Mouse (Mus musculus) lung, postnatal 0 days (tissue): ENCODE measurements at regions not wholly inside any gene's neighbourhood (a gene's known extent, or its start where the extent isn't known, plus 50 kb on each side); places are given as distances from the start of the nearest gene placed in this dataset.

ENCODE experiments used
- ATAC-seq: fragments of 200-750 bp; cut with Nextera tagmentation; 2 replicates; pipeline ENCODE4 v1.8.0; 2017; ENCODE audit warnings: moderate library complexity
- DNase-seq: peaks from one replicate; pipeline ENCODE4 v3.0.0-alpha.2; 2016; ENCODE audit warnings: low spot score
- H3K27ac ChIP-seq: fragments of 300-500 bp; sonication (generic); 2 replicates; pipeline ENCODE4 v1.5.1; 2014; ENCODE audit warnings: antibody characterized with exemption, mild to moderate bottlenecking, low read length, mixed read lengths
- H3K27me3 ChIP-seq: fragments of 300-500 bp; sonication (generic); replicated peaks from 2 replicates; pipeline ENCODE4 v1.6.1; 2014; ENCODE audit warnings: low read length, mixed read lengths; ENCODE audit not compliant: insufficient read depth
- H3K36me3 ChIP-seq: fragments of 300-500 bp; sonication (generic); 2 replicates; pipeline ENCODE4 v1.6.1; 2014; ENCODE audit warnings: low read length, mixed read lengths; ENCODE audit not compliant: insufficient read depth
- H3K4me1 ChIP-seq: fragments of 300-500 bp; sonication (generic); 2 replicates; pipeline ENCODE4 v1.6.1; 2014; ENCODE audit warnings: antibody characterized with exemption, low read depth, low read length, mixed read lengths; ENCODE audit not compliant: insufficient read depth
- H3K4me2 ChIP-seq: fragments of 300-500 bp; sonication (generic); replicated peaks from 2 replicates; pipeline ENCODE4 v1.6.1; 2014; ENCODE audit warnings: low read depth, mild to moderate bottlenecking, low read length, moderate library complexity, mixed read lengths
- H3K4me3 ChIP-seq: fragments of 300-500 bp; sonication (generic); 2 replicates; pipeline ENCODE4 v1.5.1; 2014; ENCODE audit warnings: low read depth, low read length
- H3K9ac ChIP-seq: fragments of 300-500 bp; sonication (generic); replicated peaks from 2 replicates; pipeline ENCODE4 v1.6.1; 2014; ENCODE audit warnings: low read depth, mild to moderate bottlenecking
- H3K9me3 ChIP-seq: fragments of 300-500 bp; sonication (generic); 2 replicates; pipeline ENCODE4 v1.6.1; 2016; ENCODE audit warnings: low read length, mixed read lengths
- CTCF ChIP-seq: IDR thresholded peaks from 2 replicates; pipeline ENCODE4 v1.5.1; 2016; ENCODE audit warnings: antibody characterized with exemption, mild to moderate bottlenecking
- EP300 ChIP-seq: IDR thresholded peaks from 2 replicates; pipeline ENCODE4 v1.6.1; 2016; ENCODE audit warnings: antibody characterized with exemption, mild to moderate bottlenecking, control low read depth
- WGBS: fragments of 180-500 bp; shearing (Covaris S2); extraction: QIAGEN DNeasy Blood & Tissue Kit; methylation state at CpG from one replicate; pipeline ENCODE4 v1.1.7; 2014; 5-methylcytosine and 5-hydroxymethylcytosine counted together

- no peaks in the 10 kb centered on the region for H3K4me1 ChIP-seq
- H3K4me3 ChIP-seq: no peak overlapping the region
- TF ChIP-seq EP300: no peak
- no peak for TF ChIP-seq CTCF
- H3K9ac ChIP-seq: no peak overlapping the region
- H3K27ac ChIP-seq: no peak overlapping the region
- 93% methylated on average over 7 of the region's 7 CpGs for WGBS
- no peak for ATAC-seq
- no peaks in the 10 kb centered on the region for H3K27me3 ChIP-seq
- no peaks in the 10 kb centered on the region for H3K36me3 ChIP-seq
- no peaks in the 10 kb centered on the region for H3K9me3 ChIP-seq
- DNase-seq: no peak
- no peak overlapping the region for H3K4me2 ChIP-seq
These were observed 383.2 kb downstream of the Zfp536 start for GRCm38 (mm10) chr7:37390271-37390670.

- TF ChIP-seq EP300 (no peak), CTCF (no peak)
- H3K9ac ChIP-seq: no peak overlapping the region
- H3K36me3 ChIP-seq: no peaks in the 10 kb centered on the region
- H3K4me2 ChIP-seq: no peak overlapping the region
- 82% methylated on average over 6 of the region's 6 CpGs for WGBS
- H3K4me1 ChIP-seq: no peaks in the 10 kb centered on the region
- ATAC-seq (no peak), DNase-seq (no peak)
- H3K9me3 ChIP-seq: no peaks in the 10 kb centered on the region
- H3K27me3 ChIP-seq: no peaks in the 10 kb centered on the region
- H3K4me3 ChIP-seq: no peak overlapping the region
- H3K27ac ChIP-seq: no peak overlapping the region
These were observed 381.3 kb downstream of the Zfp536 start for GRCm38 (mm10) chr7:37392122-37392521.

DNA sequence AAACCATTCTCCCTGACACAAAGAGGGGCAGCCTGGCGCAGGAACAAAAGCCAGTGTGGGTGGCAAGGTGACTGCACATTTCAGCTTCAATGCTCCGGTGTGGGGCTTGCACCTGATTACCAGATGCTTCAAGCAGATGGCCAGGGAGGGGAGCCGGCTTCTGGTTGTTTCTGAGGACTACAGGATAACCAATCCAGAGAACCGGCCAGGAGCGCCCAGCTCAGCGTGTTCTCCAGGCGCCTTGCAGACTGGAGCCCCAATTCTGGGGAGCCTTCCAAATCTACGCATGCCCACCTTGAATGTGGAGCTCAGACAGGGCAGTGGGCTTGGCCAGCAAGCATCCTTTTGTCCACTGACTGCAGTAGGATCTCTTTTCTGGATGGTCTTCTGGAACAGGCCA, 380.8 kb downstream of the Zfp536 start:
- Histone ChIP-seq H3K9ac (no peak overlapping the region), H3K27me3 (no peaks in the 10 kb centered on the region), H3K4me2 (no peak overlapping the region), H3K9me3 (no peaks in the 10 kb centered on the region), H3K36me3 (no peaks in the 10 kb centered on the region), H3K27ac (no peak overlapping the region), H3K4me3 (no peak overlapping the region), H3K4me1 (no peaks in the 10 kb centered on the region)
- TF ChIP-seq EP300 (no peak), CTCF (no peak)
- 87% methylated on average over 8 of the region's 8 CpGs for WGBS
- DNase-seq (no peak), ATAC-seq (no peak)

- no peak overlapping the region for H3K9ac ChIP-seq
- 74% methylated on average over 3 of the region's 3 CpGs for WGBS
- H3K4me3 ChIP-seq: no peak overlapping the region
- no peak overlapping the region for H3K27ac ChIP-seq
- H3K9me3 ChIP-seq: no peaks in the 10 kb centered on the region
- no peaks in the 10 kb centered on the region for H3K4me1 ChIP-seq
- no peaks in the 10 kb centered on the region for H3K27me3 ChIP-seq
- ATAC-seq (no peak), DNase-seq (no peak)
- H3K36me3 ChIP-seq: no peaks in the 10 kb centered on the region
- TF ChIP-seq CTCF (no peak), EP300 (no peak)
- H3K4me2 ChIP-seq: no peak overlapping the region
These were observed 380.4 kb downstream of the Zfp536 start for GRCm38 (mm10) chr7:37393071-37393470.

DNA sequence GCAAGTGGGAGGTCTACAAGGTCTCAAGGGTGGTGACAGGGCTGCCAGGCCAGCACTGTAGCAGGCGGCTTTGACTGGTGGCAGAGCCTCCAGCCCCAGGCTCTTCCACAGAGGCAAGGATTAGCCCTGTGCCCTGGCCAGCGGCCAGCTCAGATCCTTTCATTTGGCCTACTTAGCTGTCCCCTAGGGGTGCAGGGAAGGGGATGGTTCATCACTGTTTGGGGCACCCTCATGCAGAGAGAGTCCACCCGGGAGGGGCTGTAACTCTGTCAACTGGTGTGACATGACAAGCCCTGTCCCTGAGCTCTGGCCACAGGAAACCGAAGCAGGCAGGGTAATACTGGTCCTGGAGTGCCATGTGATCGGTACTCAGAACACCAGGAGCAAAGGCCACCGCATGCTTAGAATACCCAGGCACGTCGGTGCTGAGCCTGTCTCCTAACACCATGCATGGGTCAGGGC, 378.4 kb downstream of the Zfp536 start:
- H3K9me3 ChIP-seq: no peaks in the 10 kb centered on the region
- TF ChIP-seq CTCF: no peak
- no peak for TF ChIP-seq EP300
- no peak overlapping the region for H3K4me2 ChIP-seq
- no peaks in the 10 kb centered on the region for H3K27me3 ChIP-seq
- DNase-seq (no peak), ATAC-seq (peak; percentile 71)
- H3K4me1 ChIP-seq: no peaks in the 10 kb centered on the region
- WGBS: 54% methylated on average over 8 of the region's 8 CpGs
- H3K4me3 ChIP-seq: no peak overlapping the region
- H3K27ac ChIP-seq: no peak overlapping the region
- H3K36me3 ChIP-seq: no peaks in the 10 kb centered on the region
- H3K9ac ChIP-seq: no peak overlapping the region

DNA sequence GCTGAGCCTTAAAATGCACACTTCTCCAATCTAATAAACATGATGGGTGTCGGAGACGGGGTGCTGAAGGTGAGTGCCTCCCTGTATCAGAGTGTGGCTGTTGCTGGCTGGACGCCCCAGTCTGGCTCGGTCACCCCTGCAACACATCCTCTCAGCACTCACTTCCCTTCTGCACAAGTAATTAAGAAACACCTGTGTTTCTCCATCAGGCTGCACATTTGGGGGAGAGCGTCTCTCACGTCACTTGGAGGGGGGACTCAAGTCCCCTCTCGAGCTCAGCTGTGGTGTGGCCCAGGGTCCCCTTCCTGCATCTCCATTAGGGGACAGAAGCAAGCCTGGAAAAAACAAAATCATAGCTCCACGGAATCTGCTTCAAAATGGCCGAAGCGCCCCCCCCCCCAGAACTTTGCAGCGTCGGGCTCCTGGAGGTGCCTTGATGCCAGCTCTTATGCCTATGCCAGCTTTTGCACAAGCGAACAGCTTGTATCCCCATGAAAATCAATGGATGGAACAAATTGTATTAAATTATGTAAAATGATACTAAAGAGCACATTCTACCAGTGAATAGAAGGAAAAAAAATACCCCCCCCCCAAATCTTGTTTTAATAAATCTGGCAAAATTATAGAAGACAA, 377.4 kb downstream of the Zfp536 start:
- H3K36me3 ChIP-seq: no peaks in the 10 kb centered on the region
- no peak for DNase-seq
- no peak overlapping the region for H3K27ac ChIP-seq
- no peak overlapping the region for H3K9ac ChIP-seq
- ATAC-seq: no peak
- H3K9me3 ChIP-seq: no peaks in the 10 kb centered on the region
- H3K4me3 ChIP-seq: no peak overlapping the region
- no peak overlapping the region for H3K4me2 ChIP-seq
- 69% methylated on average over 13 of the region's 13 CpGs for WGBS
- TF ChIP-seq CTCF: no peak
- no peaks in the 10 kb centered on the region for H3K27me3 ChIP-seq
- no peaks in the 10 kb centered on the region for H3K4me1 ChIP-seq

DNA sequence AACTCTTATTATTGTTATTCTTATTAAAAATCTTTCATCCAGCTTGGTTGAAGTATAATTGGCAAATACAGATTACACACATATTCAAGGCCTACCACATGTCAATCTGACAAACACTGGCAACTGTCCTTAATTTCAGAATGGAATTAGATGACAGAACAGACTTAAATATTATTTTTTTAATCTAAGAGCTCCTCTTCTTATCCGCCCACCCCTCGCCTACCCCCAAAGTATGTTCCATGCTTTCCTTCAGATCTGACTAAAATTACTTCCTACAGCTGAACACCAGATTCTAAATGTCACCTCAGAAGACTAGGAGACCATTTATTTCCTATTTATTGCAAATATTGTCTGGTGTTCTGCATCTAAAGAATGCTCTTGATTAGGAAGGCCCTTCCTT, 370.0 kb downstream of the Zfp536 start:
- DNase-seq (no peak), ATAC-seq (no peak)
- Histone ChIP-seq H3K36me3 (no peaks in the 10 kb centered on the region), H3K27ac (no peak overlapping the region), H3K4me2 (no peak overlapping the region), H3K27me3 (no peaks in the 10 kb centered on the region), H3K9me3 (no peaks in the 10 kb centered on the region), H3K4me1 (no peaks in the 10 kb centered on the region), H3K4me3 (no peak overlapping the region), H3K9ac (no peak overlapping the region)
- no peak for TF ChIP-seq CTCF
- TF ChIP-seq EP300: no peak
- 95% methylated on average over 2 of the region's 2 CpGs for WGBS
